Mouse (Mus musculus): Measurements from ENCODE around the gene Blmh. TPM values are rescaled to one million over a fixed set of nuclear protein-coding genes. Genes with fewer than 3 reads are reported as not detected.

Gene Blmh
- polyA plus RNA-seq, 1 experiment: 7.2 TPM

GRCm38 (mm10) chr11:77000741-77001140, 76.1 kb downstream of the Blmh start:
- Histone ChIP-seq H3K4me3 (ENCODE audit: control insufficient read depth, low read depth, low read length) (no peak overlapping the region), H3K27me3 (ENCODE audit: control insufficient read depth, insufficient read depth, low read length) (0 out of 2 replicates have a peak, but pooled peaks cover 2% of the 10 kb centered on the region), H3K27ac (ENCODE audit: control insufficient read depth, insufficient read depth, low read depth, low read length) (no peak overlapping the region), H3K4me1 (ENCODE audit: control insufficient read depth, insufficient read depth, low read length) (peaks cover 22% of the 10 kb centered on the region), H3K36me3 (ENCODE audit: control insufficient read depth, insufficient read depth, low read length) (no peaks in the 10 kb centered on the region)
- TF ChIP-seq POLR2A (IDR thresholded peaks at IDR 0.05; ENCODE audit: control insufficient read depth, low read depth, low read length) (no peak), CTCF (IDR thresholded peaks at IDR 0.05; ENCODE audit: control insufficient read depth, insufficient read depth, insufficient replicate concordance, low read depth, low read length) (no peak)

- TF ChIP-seq CTCF (IDR thresholded peaks at IDR 0.05; ENCODE audit: control insufficient read depth, insufficient read depth, insufficient replicate concordance, low read depth, low read length) (no peak), POLR2A (IDR thresholded peaks at IDR 0.05; ENCODE audit: control insufficient read depth, low read depth, low read length) (no peak)
- H3K36me3 ChIP-seq (ENCODE audit: control insufficient read depth, insufficient read depth, low read length): no peaks in the 10 kb centered on the region
- 0 out of 2 replicates have a peak, but pooled peaks cover 2% of the 10 kb centered on the region for H3K27me3 ChIP-seq (ENCODE audit: control insufficient read depth, insufficient read depth, low read length)
Observed at GRCm38 (mm10) chr11:77002361-77002760, 77.8 kb downstream of the Blmh start.

GRCm38 (mm10) chr11:77005881-77006280, 81.3 kb downstream of the Blmh start:
- no peaks in the 10 kb centered on the region for H3K36me3 ChIP-seq (ENCODE audit: control insufficient read depth, insufficient read depth, low read length)
- TF ChIP-seq POLR2A (IDR thresholded peaks at IDR 0.05; ENCODE audit: control insufficient read depth, low read depth, low read length) (no peak), CTCF (IDR thresholded peaks at IDR 0.05; ENCODE audit: control insufficient read depth, insufficient read depth, insufficient replicate concordance, low read depth, low read length) (no peak)
- H3K27ac ChIP-seq (ENCODE audit: control insufficient read depth, insufficient read depth, low read depth, low read length): no peak overlapping the region
- H3K4me1 ChIP-seq (ENCODE audit: control insufficient read depth, insufficient read depth, low read length): peaks cover 9% of the 10 kb centered on the region
- H3K27me3 ChIP-seq (ENCODE audit: control insufficient read depth, insufficient read depth, low read length): no peaks in the 10 kb centered on the region
- no peak overlapping the region for H3K4me3 ChIP-seq (ENCODE audit: control insufficient read depth, low read depth, low read length)

More at GRCm38 (mm10) chr11:77002361-77002760, 77.8 kb downstream of the Blmh start:
- Histone ChIP-seq H3K27ac (ENCODE audit: control insufficient read depth, insufficient read depth, low read depth, low read length) (no peak overlapping the region), H3K4me1 (ENCODE audit: control insufficient read depth, insufficient read depth, low read length) (peaks cover 19% of the 10 kb centered on the region), H3K4me3 (ENCODE audit: control insufficient read depth, low read depth, low read length) (no peak overlapping the region)

GRCm38 (mm10) chr11:77006616-77007015, 82.0 kb downstream of the Blmh start:
- H3K4me3 ChIP-seq (ENCODE audit: control insufficient read depth, low read depth, low read length): no peak overlapping the region
- TF ChIP-seq POLR2A (IDR thresholded peaks at IDR 0.05; ENCODE audit: control insufficient read depth, low read depth, low read length) (no peak), CTCF (IDR thresholded peaks at IDR 0.05; ENCODE audit: control insufficient read depth, insufficient read depth, insufficient replicate concordance, low read depth, low read length) (no peak)
- no peaks in the 10 kb centered on the region for H3K36me3 ChIP-seq (ENCODE audit: control insufficient read depth, insufficient read depth, low read length)
- no peaks in the 10 kb centered on the region for H3K27me3 ChIP-seq (ENCODE audit: control insufficient read depth, insufficient read depth, low read length)
- H3K4me1 ChIP-seq (ENCODE audit: control insufficient read depth, insufficient read depth, low read length): peaks cover 9% of the 10 kb centered on the region
- no peak overlapping the region for H3K27ac ChIP-seq (ENCODE audit: control insufficient read depth, insufficient read depth, low read depth, low read length)

GRCm38 (mm10) chr11:77009069-77010025, 84.7 kb downstream of the Blmh start:
- no peak for TF ChIP-seq POLR2A (IDR thresholded peaks at IDR 0.05; ENCODE audit: control insufficient read depth, low read depth, low read length)
- no peak for TF ChIP-seq CTCF (IDR thresholded peaks at IDR 0.05; ENCODE audit: control insufficient read depth, insufficient read depth, insufficient replicate concordance, low read depth, low read length)
- Histone ChIP-seq H3K4me1 (ENCODE audit: control insufficient read depth, insufficient read depth, low read length) (peaks cover 9% of the 10 kb centered on the region), H3K36me3 (ENCODE audit: control insufficient read depth, insufficient read depth, low read length) (no peaks in the 10 kb centered on the region), H3K27ac (ENCODE audit: control insufficient read depth, insufficient read depth, low read depth, low read length) (no peak overlapping the region), H3K27me3 (ENCODE audit: control insufficient read depth, insufficient read depth, low read length) (no peaks in the 10 kb centered on the region), H3K4me3 (ENCODE audit: control insufficient read depth, low read depth, low read length) (no peak overlapping the region)

- no peak overlapping the region for H3K27ac ChIP-seq (ENCODE audit: control insufficient read depth, insufficient read depth, low read depth, low read length)
- TF ChIP-seq CTCF (IDR thresholded peaks at IDR 0.05; ENCODE audit: control insufficient read depth, insufficient read depth, insufficient replicate concordance, low read depth, low read length) (no peak), POLR2A (IDR thresholded peaks at IDR 0.05; ENCODE audit: control insufficient read depth, low read depth, low read length) (no peak)
- H3K4me1 ChIP-seq (ENCODE audit: control insufficient read depth, insufficient read depth, low read length): peaks cover 9% of the 10 kb centered on the region
- no peaks in the 10 kb centered on the region for H3K27me3 ChIP-seq (ENCODE audit: control insufficient read depth, insufficient read depth, low read length)
- H3K4me3 ChIP-seq (ENCODE audit: control insufficient read depth, low read depth, low read length): no peak overlapping the region
- no peaks in the 10 kb centered on the region for H3K36me3 ChIP-seq (ENCODE audit: control insufficient read depth, insufficient read depth, low read length)
Observed at GRCm38 (mm10) chr11:77010762-77011475, 86.3 kb downstream of the Blmh start.

- H3K4me1 ChIP-seq (ENCODE audit: control insufficient read depth, insufficient read depth, low read length): no peaks in the 10 kb centered on the region
- H3K27me3 ChIP-seq (ENCODE audit: control insufficient read depth, insufficient read depth, low read length): no peaks in the 10 kb centered on the region
- TF ChIP-seq CTCF (IDR thresholded peaks at IDR 0.05; ENCODE audit: control insufficient read depth, insufficient read depth, insufficient replicate concordance, low read depth, low read length) (no peak), POLR2A (IDR thresholded peaks at IDR 0.05; ENCODE audit: control insufficient read depth, low read depth, low read length) (no peak)
- H3K4me3 ChIP-seq (ENCODE audit: control insufficient read depth, low read depth, low read length): no peak overlapping the region
- H3K36me3 ChIP-seq (ENCODE audit: control insufficient read depth, insufficient read depth, low read length): no peaks in the 10 kb centered on the region
- no peak overlapping the region for H3K27ac ChIP-seq (ENCODE audit: control insufficient read depth, insufficient read depth, low read depth, low read length)
Observed at GRCm38 (mm10) chr11:77018046-77018445, 93.4 kb downstream of the Blmh start.

All from testis, adult 2 months (tissue).